Mouse (Mus musculus): ENCODE measurements at regions not wholly inside any gene's neighbourhood (a gene's known extent, or its start where the extent isn't known, plus 50 kb on each side); places are given as distances from the start of the nearest gene placed in this dataset.
"Not testable (repeated sequence)": the region's sequence is repeated elsewhere in the genome, so short reads cannot be mapped to it uniquely, and the experiment has no call there.

DNA sequence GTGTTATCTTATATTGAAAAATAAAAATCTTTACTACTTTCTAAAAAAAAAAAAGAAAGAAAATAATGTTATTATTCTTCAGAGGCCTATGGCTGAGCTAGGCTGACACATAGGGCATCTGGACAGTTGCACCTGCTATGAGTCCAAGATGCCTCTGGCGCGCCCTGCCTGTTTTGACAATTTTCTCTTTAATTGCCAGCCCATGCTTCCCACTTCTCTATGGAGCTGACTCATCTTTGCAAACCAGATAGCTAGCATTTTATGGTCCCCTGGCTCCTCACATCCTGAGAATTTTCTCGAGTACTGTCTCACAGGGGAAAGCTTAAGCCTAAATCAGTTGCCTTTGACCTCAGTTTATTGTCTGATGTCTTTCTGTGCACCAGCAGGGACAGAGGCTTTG, 232.2 kb downstream of the Utp18 start:
- no peak for DNase-seq (ENCODE audit: low read depth, low spot score)

DNA sequence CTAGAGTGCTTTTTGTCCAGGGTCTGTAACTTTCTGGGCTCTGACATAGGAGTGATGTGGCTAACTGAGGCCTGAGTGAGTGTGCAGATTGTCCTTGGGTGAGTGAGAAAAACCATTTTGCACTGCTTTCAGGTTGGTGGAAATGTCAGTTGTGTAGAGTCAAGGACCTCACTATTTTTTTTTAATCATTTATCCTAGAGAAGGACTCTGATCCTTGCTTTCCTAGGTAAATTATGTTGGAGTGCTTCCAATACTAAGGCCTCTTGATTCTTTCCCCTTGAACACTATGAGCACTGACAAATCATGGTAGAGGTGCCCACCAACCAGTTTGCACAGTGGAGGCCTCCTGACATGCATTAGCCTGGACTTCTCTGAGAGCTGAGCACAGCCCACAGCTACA, 233.6 kb downstream of the Utp18 start:
- not testable (repeated sequence) for DNase-seq (ENCODE audit: low read depth, low spot score)
